Mouse (Mus musculus) liver, embryonic 15.5 days (tissue): ENCODE results near the gene Antxr1. TPM values are rescaled to one million over a fixed set of nuclear protein-coding genes. Genes with fewer than 3 reads are reported as not detected.

ENCODE experiments used
- ATAC-seq: fragments of 200-750 bp; cut with Nextera tagmentation; 2 replicates; pipeline ENCODE4 v1.8.0; 2017; ENCODE audit warnings: moderate number of reproducible peaks, mild to moderate bottlenecking, moderate library complexity; ENCODE audit not compliant: insufficient read depth
- H3K27ac ChIP-seq: fragments of 300-500 bp; sonication (generic); replicated peaks from 2 replicates; pipeline ENCODE4 v1.5.1; 2015; ENCODE audit warnings: mild to moderate bottlenecking, inconsistent platforms
- H3K27me3 ChIP-seq: fragments of 300-500 bp; sonication (generic); 2 replicates; pipeline ENCODE4 v1.6.1; 2015; ENCODE audit warnings: mild to moderate bottlenecking, inconsistent platforms
- H3K36me3 ChIP-seq: fragments of 300-500 bp; sonication (generic); replicated peaks from 2 replicates; pipeline ENCODE4 v1.6.1; 2015; ENCODE audit warnings: moderate library complexity, mild to moderate bottlenecking, inconsistent platforms
- H3K4me1 ChIP-seq: fragments of 300-500 bp; sonication (generic); replicated peaks from 2 replicates; pipeline ENCODE4 v1.6.1; 2015; ENCODE audit warnings: inconsistent platforms
- H3K4me2 ChIP-seq: fragments of 300-500 bp; sonication (generic); 2 replicates; pipeline ENCODE4 v1.6.1; 2015; ENCODE audit warnings: moderate library complexity, mild to moderate bottlenecking, inconsistent platforms
- H3K4me3 ChIP-seq: fragments of 300-500 bp; sonication (generic); replicated peaks from 2 replicates; pipeline ENCODE4 v1.5.1; 2015; ENCODE audit warnings: mild to moderate bottlenecking, inconsistent platforms
- H3K9ac ChIP-seq: fragments of 300-500 bp; sonication (generic); 2 replicates; pipeline ENCODE4 v1.6.1; 2015; ENCODE audit warnings: moderate library complexity, mild to moderate bottlenecking, inconsistent platforms
- H3K9me3 ChIP-seq: fragments of 300-500 bp; sonication (generic); replicated peaks from 2 replicates; pipeline ENCODE4 v1.6.1; 2016; ENCODE audit warnings: inconsistent platforms
- WGBS: fragments of 180-500 bp; shearing (Covaris S2); methylation state at CpG from one replicate; pipeline ENCODE4 v1.1.7; 2015; ENCODE audit warnings: mixed read lengths; ENCODE audit not compliant: insufficient replicate concordance; 5-methylcytosine and 5-hydroxymethylcytosine counted together
- polyA plus RNA-seq: library from polyadenylated mRNA; unstranded; fragments of >200 nt; fragmentation: Nextera tagmentation; extraction: Ambion mirVana; gene quantifications from 2 replicates; pipeline ENCODE4 v1.2.1, GENCODE M21; 2015

Gene Antxr1
- polyA plus RNA-seq, 1 experiment from 2014 or later, result 0.47 TPM

DNA sequence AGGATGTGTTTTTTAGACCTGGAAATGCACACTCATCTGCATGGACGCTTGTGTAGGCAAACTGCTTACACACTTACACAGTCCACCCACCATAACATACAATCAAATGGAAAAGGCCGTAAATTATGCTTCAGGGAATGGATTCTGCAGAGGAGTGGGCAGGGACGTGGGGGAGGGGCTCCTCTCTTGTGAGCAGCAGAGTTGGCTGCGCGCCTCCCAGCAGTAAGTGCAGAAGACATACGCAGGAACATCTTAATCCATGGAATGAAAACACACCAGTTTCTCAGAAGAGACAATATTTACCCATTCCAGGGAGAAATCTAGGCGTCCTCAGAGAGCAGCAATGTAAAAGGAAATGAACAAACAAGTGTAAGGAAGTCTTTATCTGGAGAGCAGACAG, 65.2 kb downstream of the Antxr1 start:
- WGBS, result 37% methylated on average over 7 of the region's 7 CpGs
- ATAC-seq, result no peak
- Histone ChIP-seq H3K4me2 (no peak overlapping the region), H3K9ac (no peak overlapping the region), H3K9me3 (no peaks in the 10 kb centered on the region), H3K4me1 (no peaks in the 10 kb centered on the region), H3K27me3 (no peaks in the 10 kb centered on the region), H3K4me3 (no peak overlapping the region), H3K36me3 (no peaks in the 10 kb centered on the region), H3K27ac (no peak overlapping the region)

DNA sequence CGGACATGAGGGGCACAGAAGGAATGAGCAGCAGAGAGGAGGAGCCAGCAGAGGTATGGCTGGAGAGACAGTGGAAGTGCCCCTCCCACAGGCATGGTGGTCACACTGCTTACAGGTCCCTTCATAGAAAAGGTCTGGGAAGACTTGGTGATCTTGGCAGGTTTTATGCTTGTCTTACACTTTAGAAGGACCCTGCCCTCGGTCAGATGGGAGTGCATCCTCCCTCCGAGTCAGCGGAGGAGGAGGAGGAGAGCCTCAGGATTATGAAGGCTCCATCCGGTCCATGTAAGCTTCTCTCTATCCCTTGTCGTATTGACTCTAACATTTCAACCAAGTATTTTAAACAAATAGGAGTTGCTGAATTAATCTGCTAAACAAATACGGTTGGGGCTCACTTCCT, 65.7 kb downstream of the Antxr1 start:
- WGBS, result 60% methylated on average over 7 of the region's 7 CpGs

GRCm38 (mm10) chr6:87262666-87263065, 73.0 kb downstream of the Antxr1 start:
- WGBS, result 38% methylated on average over 2 of the region's 2 CpGs
- no peak for ATAC-seq
- H3K4me2 ChIP-seq, result no peak overlapping the region
- H3K4me3 ChIP-seq, result no peak overlapping the region
- H3K27ac ChIP-seq, result no peak overlapping the region
- H3K4me1 ChIP-seq, result no peaks in the 10 kb centered on the region
- no peaks in the 10 kb centered on the region for H3K27me3 ChIP-seq
- no peak overlapping the region for H3K9ac ChIP-seq
- H3K36me3 ChIP-seq, result no peaks in the 10 kb centered on the region
- no peaks in the 10 kb centered on the region for H3K9me3 ChIP-seq

More for the DNA sequence above, 65.7 kb downstream of the Antxr1 start:
- Histone ChIP-seq H3K4me1 (no peaks in the 10 kb centered on the region), H3K9me3 (no peaks in the 10 kb centered on the region), H3K36me3 (no peaks in the 10 kb centered on the region), H3K4me3 (no peak overlapping the region), H3K27ac (no peak overlapping the region), H3K4me2 (no peak overlapping the region), H3K27me3 (no peaks in the 10 kb centered on the region), H3K9ac (no peak overlapping the region)
- no peak for ATAC-seq

- H3K27ac ChIP-seq, result no peak overlapping the region
Measured at GRCm38 (mm10) chr6:87258976-87259375, 76.6 kb downstream of the Antxr1 start.

GRCm38 (mm10) chr6:87257981-87258775, 77.4 kb downstream of the Antxr1 start:
- ATAC-seq, result no peak
- 53% methylated on average over 7 of the region's 7 CpGs for WGBS

More at GRCm38 (mm10) chr6:87258976-87259375, 76.6 kb downstream of the Antxr1 start:
- H3K9me3 ChIP-seq, result no peaks in the 10 kb centered on the region
- no peaks in the 10 kb centered on the region for H3K4me1 ChIP-seq
- peaks cover 10% of the 10 kb centered on the region; the same call in 1 of the 2 replicates for H3K27me3 ChIP-seq
- H3K9ac ChIP-seq, result no peak overlapping the region
- H3K4me3 ChIP-seq, result no peak overlapping the region
- no peaks in the 10 kb centered on the region for H3K36me3 ChIP-seq
- no peak for ATAC-seq
- no peak overlapping the region for H3K4me2 ChIP-seq
- WGBS, result 42% methylated on average over 5 of the region's 5 CpGs

DNA sequence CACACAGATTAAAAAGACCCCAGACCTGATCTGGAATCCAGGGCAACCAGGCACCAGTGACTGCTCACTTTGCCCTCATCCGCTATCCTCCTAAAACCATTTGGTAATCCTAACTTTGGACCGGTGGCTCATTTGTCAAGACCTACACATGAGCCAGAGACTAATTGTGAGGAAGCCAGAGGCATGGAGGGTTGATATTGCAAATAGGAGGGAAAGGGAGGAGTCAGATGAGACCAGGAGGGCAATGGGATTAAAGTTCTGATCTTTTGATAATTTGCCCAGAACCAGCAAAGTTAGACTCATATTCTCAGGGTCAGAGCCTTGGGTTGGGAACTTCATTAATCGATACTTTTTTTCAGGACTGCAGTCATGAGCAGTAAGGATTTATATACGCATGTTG, 78.2 kb downstream of the Antxr1 start:
- no peaks in the 10 kb centered on the region for H3K9me3 ChIP-seq
- H3K9ac ChIP-seq, result no peak overlapping the region
- 77% methylated on average over 4 of the region's 4 CpGs for WGBS
- H3K4me3 ChIP-seq, result no peak overlapping the region
- peaks cover 10% of the 10 kb centered on the region; the same call in 1 of the 2 replicates for H3K27me3 ChIP-seq
- no peaks in the 10 kb centered on the region for H3K36me3 ChIP-seq
- H3K4me2 ChIP-seq, result no peak overlapping the region
- H3K27ac ChIP-seq, result no peak overlapping the region
- no peak for ATAC-seq
- no peaks in the 10 kb centered on the region for H3K4me1 ChIP-seq

More at GRCm38 (mm10) chr6:87257981-87258775, 77.4 kb downstream of the Antxr1 start:
- Histone ChIP-seq H3K9ac (no peak overlapping the region), H3K36me3 (no peaks in the 10 kb centered on the region), H3K27ac (no peak overlapping the region), H3K4me1 (no peaks in the 10 kb centered on the region), H3K27me3 (peaks cover 10% of the 10 kb centered on the region; the same call in 1 of the 2 replicates), H3K9me3 (no peaks in the 10 kb centered on the region), H3K4me3 (no peak overlapping the region), H3K4me2 (no peak overlapping the region)

- Histone ChIP-seq H3K9me3 (no peaks in the 10 kb centered on the region), H3K27me3 (peaks cover 10% of the 10 kb centered on the region; the same call in 1 of the 2 replicates), H3K36me3 (no peaks in the 10 kb centered on the region), H3K4me2 (no peak overlapping the region), H3K27ac (no peak overlapping the region), H3K4me1 (no peaks in the 10 kb centered on the region), H3K9ac (no peak overlapping the region), H3K4me3 (no peak overlapping the region)
- 22% methylated on average over 12 of the region's 12 CpGs for WGBS
- ATAC-seq, result no peak
Measured at GRCm38 (mm10) chr6:87255668-87256067, 80.0 kb downstream of the Antxr1 start.

GRCm38 (mm10) chr6:87254756-87255155, 80.9 kb downstream of the Antxr1 start:
- no peak for ATAC-seq
- H3K27ac ChIP-seq, result no peak overlapping the region
- 33% methylated on average over 7 of the region's 7 CpGs for WGBS

GRCm38 (mm10) chr6:87251716-87252115, 83.9 kb downstream of the Antxr1 start:
- 68% methylated on average over 5 of the region's 5 CpGs for WGBS
- H3K4me2 ChIP-seq, result no peak overlapping the region
- ATAC-seq, result no peak

More at GRCm38 (mm10) chr6:87254756-87255155, 80.9 kb downstream of the Antxr1 start:
- Histone ChIP-seq H3K36me3 (no peaks in the 10 kb centered on the region), H3K9me3 (no peaks in the 10 kb centered on the region), H3K4me3 (no peak overlapping the region), H3K4me1 (no peaks in the 10 kb centered on the region), H3K9ac (no peak overlapping the region), H3K4me2 (no peak overlapping the region), H3K27me3 (peaks cover 10% of the 10 kb centered on the region; the same call in 1 of the 2 replicates)

DNA sequence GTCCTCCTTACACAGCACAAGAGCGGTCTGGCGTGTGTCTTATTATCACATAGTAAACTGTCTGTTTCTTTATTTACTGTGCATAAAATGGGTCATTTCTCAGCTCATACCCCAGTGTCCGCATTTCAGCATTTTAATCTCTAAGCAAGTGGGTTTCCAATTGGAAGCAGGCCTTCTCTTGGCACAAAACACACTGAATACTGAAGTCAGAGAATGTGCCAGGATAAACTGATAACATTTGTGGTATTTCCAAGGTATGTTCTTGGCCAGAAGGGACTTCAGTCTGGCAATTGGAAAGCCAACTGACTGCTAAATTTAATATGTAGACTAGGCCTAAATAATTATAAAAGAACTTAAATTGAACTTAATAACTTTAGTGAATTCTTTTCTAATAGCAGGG, 84.9 kb downstream of the Antxr1 start:
- Histone ChIP-seq H3K9ac (no peak overlapping the region), H3K4me1 (peaks cover 4% of the 10 kb centered on the region), H3K27ac (no peak overlapping the region), H3K9me3 (no peaks in the 10 kb centered on the region), H3K27me3 (peaks cover 5% of the 10 kb centered on the region; the same call in 1 of the 2 replicates), H3K4me3 (no peak overlapping the region), H3K36me3 (no peaks in the 10 kb centered on the region), H3K4me2 (no peak overlapping the region)
- ATAC-seq, result no peak
- WGBS, result 71% methylated on average over 3 of the region's 3 CpGs

More at GRCm38 (mm10) chr6:87251716-87252115, 83.9 kb downstream of the Antxr1 start:
- Histone ChIP-seq H3K9me3 (no peaks in the 10 kb centered on the region), H3K27ac (no peak overlapping the region), H3K27me3 (peaks cover 10% of the 10 kb centered on the region; the same call in 1 of the 2 replicates), H3K36me3 (no peaks in the 10 kb centered on the region), H3K9ac (no peak overlapping the region), H3K4me3 (no peak overlapping the region), H3K4me1 (peaks cover 4% of the 10 kb centered on the region)

DNA sequence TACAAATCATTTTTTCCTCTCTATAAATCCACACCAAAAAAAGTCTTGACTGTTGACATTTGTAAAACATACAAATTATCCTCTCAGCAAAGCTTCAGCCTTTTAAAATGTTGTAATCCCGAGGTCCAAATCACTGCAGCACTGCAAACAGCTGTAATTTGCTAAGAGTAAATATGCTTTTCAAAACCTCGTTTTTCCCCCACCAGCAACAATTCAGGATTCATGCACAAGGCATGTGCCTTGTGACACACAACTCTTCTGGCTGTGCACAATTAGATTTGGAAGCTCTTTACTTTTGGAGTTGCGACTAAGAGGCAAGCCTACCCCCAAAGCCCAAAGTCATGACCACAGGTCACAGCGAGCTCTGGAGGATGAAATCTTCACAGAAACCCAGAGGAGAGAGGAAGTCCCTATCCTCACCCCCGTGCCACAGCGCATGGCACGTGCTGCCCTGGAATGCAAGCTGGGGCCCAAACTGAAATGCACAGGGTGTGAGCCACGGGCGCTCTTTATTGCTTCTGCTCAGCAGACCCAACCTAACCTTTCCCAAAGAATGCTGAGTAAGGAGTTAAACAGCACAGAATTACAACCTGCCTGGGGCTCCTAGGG, 87.3 kb downstream of the Antxr1 start:
- 55% methylated on average over 9 of the region's 9 CpGs for WGBS
- Histone ChIP-seq H3K27me3 (no peaks in the 10 kb centered on the region), H3K4me2 (no peak overlapping the region), H3K9me3 (no peaks in the 10 kb centered on the region), H3K4me3 (no peak overlapping the region), H3K9ac (no peak overlapping the region), H3K36me3 (no peaks in the 10 kb centered on the region), H3K4me1 (peaks cover 4% of the 10 kb centered on the region), H3K27ac (no peak overlapping the region)
- ATAC-seq, result no peak
